Mouse (Mus musculus): ENCODE results near the gene Magi1. TPM values are rescaled to one million over a fixed set of nuclear protein-coding genes. Genes with fewer than 3 reads are reported as not detected.

Gene Magi1
- polyA plus RNA-seq (2015; fragmentation: Nextera tagmentation; extraction: Ambion mirVana) = 7.0 and 9.8 TPM in 2 replicates

DNA sequence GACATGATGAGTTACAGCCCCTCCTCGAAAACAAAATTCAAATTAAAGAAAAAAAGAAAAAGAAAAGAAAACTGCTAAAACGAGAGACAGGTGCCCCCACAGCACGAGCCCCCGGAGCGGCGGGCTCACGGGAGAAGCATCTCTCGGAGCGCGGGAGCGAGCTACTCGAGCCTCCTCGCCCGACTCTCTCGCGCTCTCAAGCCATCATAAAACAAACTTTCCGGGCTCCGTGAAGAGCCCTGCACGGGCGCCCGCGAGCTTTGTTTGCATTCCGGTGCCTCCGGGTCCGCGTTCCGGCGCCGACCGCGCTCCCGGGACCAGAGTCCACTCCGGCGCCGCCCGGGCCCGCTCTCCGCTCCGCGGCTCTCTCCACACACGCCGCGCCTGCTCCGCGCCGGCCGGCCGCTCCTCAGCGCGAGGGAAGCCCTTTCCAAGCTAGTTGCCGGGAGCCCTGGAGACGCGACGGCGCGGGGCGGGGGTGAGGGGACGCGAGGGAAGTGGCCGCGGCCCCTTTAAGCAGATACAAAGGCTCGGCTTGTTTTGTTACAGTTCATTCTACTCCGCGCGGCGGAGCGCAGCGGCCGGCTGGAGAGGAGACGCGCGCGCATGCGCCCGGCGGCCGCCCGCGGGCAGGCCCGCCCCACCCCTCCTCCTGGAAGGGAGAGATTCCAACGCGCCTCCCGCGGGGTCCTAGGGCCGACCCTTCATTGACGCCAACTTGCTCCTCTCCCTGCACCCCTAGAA lies at the start of gene Magi1:
Magi1 (minus strand) TSS at position 600 of the 744 bp plus-strand sequence.
- Histone ChIP-seq H3K4me2 (replicated peaks; ENCODE audit: low read depth, low read length) (peak within 1 kb of the TSS; percentile 97), H3K4me3 (ENCODE audit: low read length) (peak within 1 kb of the TSS; percentile 82), H3K9ac (replicated peaks; ENCODE audit: low read length) (peak within 1 kb of the TSS; percentile 92), H3K27me3 (ENCODE audit: insufficient read depth, low read length) (no peaks in the 10 kb centered on the region), H3K4me1 (ENCODE audit: insufficient read depth, low read length) (peaks cover 22% of the 10 kb centered on the region), H3K36me3 (ENCODE audit: insufficient read depth, low read length) (no peaks in the 10 kb centered on the region), H3K27ac (ENCODE audit: low read length) (peak within 1 kb of the TSS; percentile 99), H3K9me3 (ENCODE audit: low read length) (0 out of 2 replicates have a peak, but pooled peaks cover 2% of the 10 kb centered on the region)
- under 1% methylated on average over 86 of the region's 86 CpGs for WGBS
- ATAC-seq (ENCODE audit: low FRiP score, low TSS enrichment) = peak; percentile 97

DNA sequence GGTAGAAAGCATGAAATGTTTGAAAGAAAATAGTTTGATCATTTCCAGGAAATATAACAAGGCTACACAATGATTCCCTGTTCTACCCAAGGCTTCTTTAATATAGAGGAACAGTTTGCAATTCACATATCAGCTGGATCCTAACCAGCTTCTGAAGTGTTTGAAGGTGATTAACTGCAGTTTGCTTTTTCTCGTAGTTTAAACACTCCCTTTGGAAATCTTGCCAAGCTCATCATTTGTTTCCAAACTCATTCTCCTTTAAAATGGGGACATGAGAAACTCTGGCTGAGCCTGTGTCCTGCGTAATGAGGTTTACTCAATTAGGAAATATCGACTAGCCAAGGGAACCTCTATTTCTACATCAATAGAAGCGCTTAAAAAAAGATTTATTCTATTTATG lies 43.4 kb upstream of the Magi1 start:
- H3K4me2 ChIP-seq (replicated peaks; ENCODE audit: low read depth, low read length) = no peak overlapping the region
- no peaks in the 10 kb centered on the region for H3K36me3 ChIP-seq (ENCODE audit: insufficient read depth, low read length)
- H3K4me1 ChIP-seq (ENCODE audit: insufficient read depth, low read length) = no peaks in the 10 kb centered on the region
- H3K27me3 ChIP-seq (ENCODE audit: insufficient read depth, low read length) = no peaks in the 10 kb centered on the region
- no peak overlapping the region for H3K27ac ChIP-seq (ENCODE audit: low read length)
- 67% methylated on average over 4 of the region's 4 CpGs for WGBS
- no peak overlapping the region for H3K9ac ChIP-seq (replicated peaks; ENCODE audit: low read length)
- no peaks in the 10 kb centered on the region for H3K9me3 ChIP-seq (ENCODE audit: low read length)
- ATAC-seq (ENCODE audit: low FRiP score, low TSS enrichment) = no peak
- H3K4me3 ChIP-seq (ENCODE audit: low read length) = no peak overlapping the region

DNA sequence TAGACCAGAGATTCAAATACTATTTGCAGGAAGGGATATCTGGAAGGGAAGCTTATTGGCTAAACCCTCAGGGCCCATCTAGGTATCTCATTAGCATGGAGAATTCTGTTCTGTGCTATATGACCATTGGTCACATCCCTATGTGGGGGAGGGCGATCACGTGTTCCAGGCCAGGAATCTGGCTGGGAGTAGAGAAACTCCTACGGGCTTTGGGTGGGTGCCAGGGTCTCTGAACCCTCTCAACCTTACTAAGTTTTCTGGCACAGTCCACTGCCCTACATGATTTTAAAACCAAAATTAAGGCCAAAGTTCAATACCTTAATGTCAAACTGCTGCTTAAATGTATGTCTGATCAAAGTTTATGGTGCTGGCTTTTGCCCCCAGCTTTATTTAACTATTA lies 33.2 kb upstream of the Magi1 start:
- Histone ChIP-seq H3K27me3 (ENCODE audit: insufficient read depth, low read length) (no peaks in the 10 kb centered on the region), H3K9me3 (ENCODE audit: low read length) (no peaks in the 10 kb centered on the region), H3K4me1 (ENCODE audit: insufficient read depth, low read length) (peaks cover 3% of the 10 kb centered on the region; the same call in 1 of the 2 replicates), H3K9ac (replicated peaks; ENCODE audit: low read length) (no peak overlapping the region), H3K36me3 (ENCODE audit: insufficient read depth, low read length) (no peaks in the 10 kb centered on the region), H3K4me2 (replicated peaks; ENCODE audit: low read depth, low read length) (no peak overlapping the region), H3K27ac (ENCODE audit: low read length) (no peak overlapping the region), H3K4me3 (ENCODE audit: low read length) (no peak overlapping the region)
- no peak for ATAC-seq (ENCODE audit: low FRiP score, low TSS enrichment)
- WGBS = 49% methylated on average over 3 of the region's 3 CpGs

DNA sequence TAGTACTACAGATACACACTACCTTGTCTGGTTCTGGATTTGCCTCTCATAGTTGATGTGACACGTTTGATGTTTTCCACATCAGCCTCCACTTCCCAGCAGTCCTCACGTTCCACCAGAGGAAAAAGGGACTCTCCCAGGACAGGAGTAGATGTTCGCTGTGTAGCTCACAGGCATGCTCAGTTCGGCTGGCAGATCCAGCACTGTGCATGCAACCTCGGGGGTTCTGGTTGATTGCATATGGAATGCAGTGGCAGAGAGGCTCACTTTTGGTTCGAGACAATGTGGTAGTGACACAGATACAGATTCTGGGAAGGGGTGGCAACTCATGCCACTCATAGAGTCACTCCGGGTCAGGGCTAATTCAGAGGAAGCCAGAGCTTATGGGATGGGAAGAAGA lies 28.6 kb upstream of the Magi1 start:
- WGBS = 42% methylated on average over 7 of the region's 7 CpGs
- ATAC-seq (ENCODE audit: low FRiP score, low TSS enrichment) = peak; percentile 57; the same call in 1 of the 2 replicates
- H3K4me3 ChIP-seq (ENCODE audit: low read length) = no peak overlapping the region
- H3K27ac ChIP-seq (ENCODE audit: low read length) = no peak overlapping the region
- H3K27me3 ChIP-seq (ENCODE audit: insufficient read depth, low read length) = no peaks in the 10 kb centered on the region
- peaks cover 3% of the 10 kb centered on the region; the same call in 1 of the 2 replicates for H3K4me1 ChIP-seq (ENCODE audit: insufficient read depth, low read length)
- no peaks in the 10 kb centered on the region for H3K9me3 ChIP-seq (ENCODE audit: low read length)
- H3K4me2 ChIP-seq (replicated peaks; ENCODE audit: low read depth, low read length) = no peak overlapping the region
- no peaks in the 10 kb centered on the region for H3K36me3 ChIP-seq (ENCODE audit: insufficient read depth, low read length)
- H3K9ac ChIP-seq (replicated peaks; ENCODE audit: low read length) = no peak overlapping the region

DNA sequence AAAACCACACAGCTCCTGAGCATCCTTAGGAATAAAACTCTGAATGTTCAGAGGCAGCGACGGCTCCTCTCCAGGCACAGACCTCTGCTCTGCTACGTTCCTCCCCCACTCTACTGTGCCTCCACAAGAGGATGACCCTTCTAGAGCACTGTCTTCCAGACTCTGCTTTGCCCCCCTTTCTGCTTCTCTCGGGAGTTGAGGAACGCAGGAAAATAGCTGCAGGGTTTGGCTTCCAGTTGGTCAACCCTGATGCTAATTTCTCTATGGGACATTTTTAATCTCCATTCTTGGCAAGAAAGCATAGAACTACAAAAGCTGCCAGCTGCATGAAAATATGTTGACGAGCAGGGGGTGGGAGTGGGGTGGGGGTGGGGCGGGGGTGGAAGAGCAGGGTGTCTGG lies 24.8 kb upstream of the Magi1 start:
- H3K4me2 ChIP-seq (replicated peaks; ENCODE audit: low read depth, low read length) = no peak overlapping the region; the same call in 1 of the 2 replicates
- no peaks in the 10 kb centered on the region for H3K9me3 ChIP-seq (ENCODE audit: low read length)
- no peaks in the 10 kb centered on the region for H3K27me3 ChIP-seq (ENCODE audit: insufficient read depth, low read length)
- no peaks in the 10 kb centered on the region for H3K36me3 ChIP-seq (ENCODE audit: insufficient read depth, low read length)
- H3K9ac ChIP-seq (replicated peaks; ENCODE audit: low read length) = no peak overlapping the region
- peaks cover 5% of the 10 kb centered on the region; the same call in 1 of the 2 replicates for H3K4me1 ChIP-seq (ENCODE audit: insufficient read depth, low read length)
- no peak overlapping the region for H3K4me3 ChIP-seq (ENCODE audit: low read length)
- no peak for ATAC-seq (ENCODE audit: low FRiP score, low TSS enrichment)
- no peak overlapping the region for H3K27ac ChIP-seq (ENCODE audit: low read length)
- 37% methylated on average over 7 of the region's 7 CpGs for WGBS

DNA sequence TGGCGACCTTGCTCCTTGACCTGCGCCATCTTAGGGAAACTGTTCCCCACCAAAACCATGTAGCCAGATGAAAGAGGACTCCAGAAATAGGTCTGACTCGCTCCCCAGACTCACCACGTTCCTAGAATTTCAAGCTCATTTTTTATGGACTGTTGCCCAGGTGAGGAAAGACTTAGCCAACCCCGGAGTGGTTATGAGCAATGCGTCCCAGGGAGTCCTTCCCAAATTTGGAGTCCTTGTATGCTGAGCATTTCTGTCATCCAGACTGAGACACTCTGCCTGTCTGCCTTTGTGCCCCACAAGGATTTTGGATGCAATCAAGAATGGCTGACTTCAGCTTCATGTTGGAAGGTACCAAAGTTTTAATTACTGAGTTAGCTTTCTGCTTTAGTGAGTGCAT lies 19.8 kb upstream of the Magi1 start:
- Histone ChIP-seq H3K4me1 (ENCODE audit: insufficient read depth, low read length) (0 out of 2 replicates have a peak, but pooled peaks cover 2% of the 10 kb centered on the region), H3K4me2 (replicated peaks; ENCODE audit: low read depth, low read length) (no peak overlapping the region), H3K27me3 (ENCODE audit: insufficient read depth, low read length) (no peaks in the 10 kb centered on the region), H3K27ac (ENCODE audit: low read length) (no peak overlapping the region), H3K9ac (replicated peaks; ENCODE audit: low read length) (no peak overlapping the region), H3K9me3 (ENCODE audit: low read length) (no peaks in the 10 kb centered on the region), H3K4me3 (ENCODE audit: low read length) (no peak overlapping the region), H3K36me3 (ENCODE audit: insufficient read depth, low read length) (no peaks in the 10 kb centered on the region)
- no peak for ATAC-seq (ENCODE audit: low FRiP score, low TSS enrichment)
- 66% methylated on average over 6 of the region's 6 CpGs for WGBS

DNA sequence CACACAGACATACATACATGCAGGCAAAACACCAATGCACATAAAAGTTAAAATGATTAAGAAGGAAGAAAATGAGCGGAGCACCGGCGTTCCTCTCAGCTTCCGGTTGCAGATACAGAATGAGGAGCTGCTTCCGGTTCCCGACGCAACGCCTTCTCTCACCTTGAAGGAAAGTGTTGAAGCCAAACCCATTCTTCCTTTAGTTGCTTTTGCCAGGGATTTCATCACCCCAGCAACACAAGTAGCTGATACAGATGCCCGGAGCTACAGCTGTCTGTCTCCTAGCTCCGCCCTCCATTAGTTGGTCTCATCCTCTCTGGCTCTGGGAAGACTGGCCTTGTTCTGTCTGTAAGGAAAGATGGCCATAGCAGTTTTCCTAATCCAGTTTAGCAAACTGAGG lies 18.1 kb upstream of the Magi1 start:
- H3K4me2 ChIP-seq (replicated peaks; ENCODE audit: low read depth, low read length) = no peak overlapping the region
- no peak for ATAC-seq (ENCODE audit: low FRiP score, low TSS enrichment)
- H3K9ac ChIP-seq (replicated peaks; ENCODE audit: low read length) = no peak overlapping the region
- H3K27me3 ChIP-seq (ENCODE audit: insufficient read depth, low read length) = no peaks in the 10 kb centered on the region
- no peak overlapping the region for H3K27ac ChIP-seq (ENCODE audit: low read length)
- no peaks in the 10 kb centered on the region for H3K36me3 ChIP-seq (ENCODE audit: insufficient read depth, low read length)
- WGBS = 90% methylated on average over 10 of the region's 10 CpGs
- H3K4me3 ChIP-seq (ENCODE audit: low read length) = no peak overlapping the region
- no peaks in the 10 kb centered on the region for H3K9me3 ChIP-seq (ENCODE audit: low read length)
- 0 out of 2 replicates have a peak, but pooled peaks cover 2% of the 10 kb centered on the region for H3K4me1 ChIP-seq (ENCODE audit: insufficient read depth, low read length)

DNA sequence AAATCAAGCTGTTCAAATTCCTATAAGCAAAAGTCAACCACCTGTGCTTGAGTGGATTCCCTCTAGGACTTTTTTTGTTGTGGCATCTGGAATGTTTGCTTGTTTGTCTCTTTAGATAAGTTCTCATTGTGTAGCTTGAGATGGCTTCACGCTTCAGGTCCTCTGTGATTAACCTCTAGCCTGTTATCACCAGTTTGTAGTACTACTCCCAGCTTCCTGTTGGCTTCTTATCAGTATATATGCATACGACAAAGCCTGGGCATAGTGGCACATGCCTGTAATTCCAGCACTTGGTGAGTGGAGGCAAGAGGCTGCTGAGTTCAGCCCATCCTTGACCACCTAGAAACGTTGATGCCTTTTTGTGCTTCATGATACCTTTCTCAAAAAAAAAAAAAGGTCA lies 16.8 kb upstream of the Magi1 start:
- Histone ChIP-seq H3K27me3 (ENCODE audit: insufficient read depth, low read length) (no peaks in the 10 kb centered on the region), H3K4me3 (ENCODE audit: low read length) (no peak overlapping the region), H3K9ac (replicated peaks; ENCODE audit: low read length) (no peak overlapping the region), H3K9me3 (ENCODE audit: low read length) (no peaks in the 10 kb centered on the region), H3K4me2 (replicated peaks; ENCODE audit: low read depth, low read length) (no peak overlapping the region), H3K36me3 (ENCODE audit: insufficient read depth, low read length) (no peaks in the 10 kb centered on the region), H3K4me1 (ENCODE audit: insufficient read depth, low read length) (0 out of 2 replicates have a peak, but pooled peaks cover 2% of the 10 kb centered on the region), H3K27ac (ENCODE audit: low read length) (no peak overlapping the region)
- no peak for ATAC-seq (ENCODE audit: low FRiP score, low TSS enrichment)
- 70% methylated on average over 3 of the region's 3 CpGs for WGBS

DNA sequence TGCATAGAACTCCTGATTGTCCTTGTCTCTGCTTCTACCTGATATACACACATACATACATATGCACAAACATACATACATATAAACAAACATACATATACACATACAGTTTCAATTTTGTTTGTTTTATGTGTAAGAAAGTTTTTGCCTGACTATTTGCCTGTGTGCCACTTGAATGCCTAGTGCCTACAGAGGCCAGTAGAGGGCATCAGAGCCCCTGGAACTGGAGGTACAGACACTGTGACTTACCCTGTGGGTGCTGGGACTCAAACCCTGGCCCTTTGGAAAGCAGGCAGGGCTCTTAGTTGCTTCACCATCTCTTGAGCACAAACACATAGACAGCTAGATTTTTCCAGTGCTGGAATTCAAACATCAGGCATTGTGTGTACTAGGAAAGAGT lies 3.7 kb upstream of the Magi1 start:
- no peak for ATAC-seq (ENCODE audit: low FRiP score, low TSS enrichment)
- H3K27me3 ChIP-seq (ENCODE audit: insufficient read depth, low read length) = no peaks in the 10 kb centered on the region
- H3K4me3 ChIP-seq (ENCODE audit: low read length) = no peak overlapping the region

DNA sequence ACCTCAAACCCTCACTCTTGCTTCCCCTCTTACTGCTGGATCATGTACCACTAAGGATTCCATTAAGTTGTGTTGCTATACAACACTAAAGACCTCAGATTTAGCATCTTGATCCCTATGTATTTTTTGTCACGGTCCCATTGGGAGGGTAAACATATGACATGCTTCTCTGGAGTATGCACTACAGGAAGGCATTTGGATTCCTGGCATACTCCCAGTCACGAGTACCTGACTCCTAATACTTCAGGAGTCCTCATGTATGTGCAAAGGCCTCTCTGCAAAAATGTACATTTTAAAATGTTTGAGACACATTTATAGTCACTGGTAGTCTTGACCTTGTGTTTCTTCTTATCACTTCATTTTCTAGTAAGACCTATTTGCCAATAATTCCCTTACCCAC lies 2.8 kb upstream of the Magi1 start:
- no peak for ATAC-seq (ENCODE audit: low FRiP score, low TSS enrichment)
- 76% methylated on average over 2 of the region's 2 CpGs for WGBS
- no peaks in the 10 kb centered on the region for H3K36me3 ChIP-seq (ENCODE audit: insufficient read depth, low read length)
- H3K9ac ChIP-seq (replicated peaks; ENCODE audit: low read length) = no peak overlapping the region
- H3K4me3 ChIP-seq (ENCODE audit: low read length) = no peak overlapping the region
- peaks cover 14% of the 10 kb centered on the region for H3K4me1 ChIP-seq (ENCODE audit: insufficient read depth, low read length)
- no peak overlapping the region for H3K27ac ChIP-seq (ENCODE audit: low read length)
- H3K27me3 ChIP-seq (ENCODE audit: insufficient read depth, low read length) = no peaks in the 10 kb centered on the region
- H3K4me2 ChIP-seq (replicated peaks; ENCODE audit: low read depth, low read length) = no peak overlapping the region
- peaks cover 4% of the 10 kb centered on the region; the same call in 1 of the 2 replicates for H3K9me3 ChIP-seq (ENCODE audit: low read length)

More for the DNA sequence above, 3.7 kb upstream of the Magi1 start:
- Histone ChIP-seq H3K27ac (ENCODE audit: low read length) (no peak overlapping the region), H3K4me2 (replicated peaks; ENCODE audit: low read depth, low read length) (no peak overlapping the region), H3K9ac (replicated peaks; ENCODE audit: low read length) (no peak overlapping the region), H3K4me1 (ENCODE audit: insufficient read depth, low read length) (peaks cover 7% of the 10 kb centered on the region), H3K9me3 (ENCODE audit: low read length) (peaks cover 4% of the 10 kb centered on the region; the same call in 1 of the 2 replicates), H3K36me3 (ENCODE audit: insufficient read depth, low read length) (no peaks in the 10 kb centered on the region)

Measured in kidney, embryonic 16.5 days (tissue).